Mouse (Mus musculus) urinary bladder, postnatal 4 days (tissue): ENCODE results near the gene Serinc5.

Experiments used
- DNase-seq, 2 experiments: peaks; one replicate each; pipeline ENCODE4 v3.0.0; 2021 to 2022; ENCODE audit warnings: low spot score in 2 of 2

Gene Serinc5

DNA sequence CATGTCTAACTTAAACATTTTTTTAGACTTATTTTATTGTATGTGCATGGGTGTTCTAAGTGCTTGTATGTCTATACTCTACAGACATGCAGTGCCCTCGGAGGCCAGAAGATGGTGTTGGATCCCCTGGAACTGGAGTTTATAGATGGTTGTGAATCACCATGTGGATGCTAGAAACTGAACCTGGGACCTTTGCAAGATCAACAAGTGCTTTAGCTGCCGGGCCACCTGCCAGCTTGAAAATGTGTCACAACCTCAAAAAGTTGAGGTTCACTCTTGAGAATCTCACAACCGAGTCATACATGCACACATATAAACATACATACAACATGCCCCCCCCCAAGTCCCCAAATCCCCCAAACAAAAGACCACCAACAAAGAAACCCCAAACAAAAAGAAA lies 129.0 kb downstream of the Serinc5 start:
- DNase-seq, result no peak

DNA sequence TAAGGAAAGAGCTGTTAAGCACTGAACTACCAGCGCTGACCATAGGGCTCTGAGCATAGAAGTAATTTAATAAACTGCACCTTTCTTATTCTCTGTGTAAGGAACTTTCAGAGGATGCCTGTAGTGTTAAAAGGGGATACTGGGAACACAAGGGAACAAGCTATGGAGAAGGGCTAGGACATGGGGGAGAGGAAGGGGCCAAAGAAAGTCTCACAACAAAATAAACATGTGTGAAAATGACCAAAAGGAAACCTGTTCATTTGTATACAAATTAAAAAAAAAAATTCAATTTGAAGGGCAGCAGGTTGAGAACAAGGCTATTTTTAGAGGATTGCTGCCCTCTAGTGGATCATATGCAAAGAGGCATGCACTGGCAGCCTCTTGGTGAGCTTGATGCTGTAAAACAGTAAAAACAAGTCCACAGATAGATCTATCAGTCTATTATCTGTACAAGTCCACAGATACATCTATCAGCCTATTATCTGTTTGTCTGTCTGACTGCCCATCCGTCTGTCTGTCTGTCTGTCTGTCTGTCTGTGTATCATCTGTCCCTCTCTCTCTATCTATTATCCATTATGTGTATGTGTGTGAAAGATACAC lies 129.9 kb downstream of the Serinc5 start:
- no peak for DNase-seq

DNA sequence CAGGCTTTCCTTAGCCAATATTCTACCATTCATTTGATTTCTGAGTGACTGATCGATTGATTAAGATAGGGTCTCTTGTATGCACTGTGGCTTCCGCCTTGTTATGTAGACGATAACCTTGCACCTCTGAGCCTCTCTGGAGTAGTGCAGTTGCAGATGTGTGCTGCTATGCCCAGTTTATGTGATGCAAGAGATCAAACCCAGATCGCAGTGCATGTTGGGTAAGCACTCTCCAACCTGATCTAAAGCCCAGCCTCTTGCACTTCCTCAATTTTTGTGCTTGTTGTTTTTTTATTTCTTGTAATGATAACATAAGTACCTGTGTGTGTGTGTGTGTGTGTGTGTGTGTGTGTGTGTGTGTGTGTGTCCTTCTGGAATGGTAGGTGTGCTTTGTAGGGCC lies 132.0 kb downstream of the Serinc5 start:
- DNase-seq, result no peak

DNA sequence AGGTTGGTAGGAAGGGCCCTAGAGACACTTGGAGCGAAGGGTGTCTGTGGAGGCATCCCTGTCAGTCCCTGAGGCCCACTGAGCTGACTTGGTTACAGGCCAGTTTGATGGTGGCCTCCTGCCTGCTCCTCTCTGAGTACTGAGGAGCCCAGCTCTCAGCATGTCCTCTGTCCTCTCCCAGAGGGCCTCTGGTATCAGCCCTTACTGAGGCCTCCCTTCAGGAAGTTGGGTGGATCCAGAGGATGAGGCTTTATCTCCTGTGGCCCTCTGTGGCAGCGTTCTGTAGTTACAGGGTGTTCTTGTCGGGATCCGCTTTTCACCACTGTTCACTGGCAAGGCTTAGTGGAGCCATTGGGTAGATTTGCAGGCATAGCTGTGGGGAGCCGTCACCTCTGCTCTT lies 132.4 kb downstream of the Serinc5 start:
- DNase-seq, result no peak

DNA sequence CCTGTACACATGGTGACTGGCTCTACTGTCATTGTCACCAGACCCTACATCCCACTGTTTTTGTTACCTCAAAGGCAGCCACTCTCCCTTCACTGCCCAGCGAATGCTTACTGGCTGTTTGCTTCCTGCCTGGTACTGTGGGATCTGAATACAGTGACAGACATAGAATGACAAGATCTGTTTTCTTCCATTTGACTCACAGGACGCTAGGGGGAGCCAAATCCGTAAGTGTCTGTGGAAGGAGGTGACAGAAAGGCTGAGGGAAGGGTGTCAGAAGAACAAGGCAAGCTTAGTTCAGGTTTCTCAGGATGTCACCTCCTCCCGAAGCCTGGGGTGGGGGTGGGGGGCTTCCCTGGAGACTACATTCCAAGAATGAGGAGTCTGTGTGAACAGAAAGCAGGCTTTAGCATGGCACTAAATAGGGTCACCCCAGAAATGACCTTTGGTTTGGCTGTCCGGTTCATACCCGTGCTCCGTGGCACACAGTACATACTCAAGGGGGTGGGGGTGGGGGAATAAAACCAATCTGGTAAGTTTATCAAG lies 140.2 kb downstream of the Serinc5 start:
- no peak for DNase-seq

DNA sequence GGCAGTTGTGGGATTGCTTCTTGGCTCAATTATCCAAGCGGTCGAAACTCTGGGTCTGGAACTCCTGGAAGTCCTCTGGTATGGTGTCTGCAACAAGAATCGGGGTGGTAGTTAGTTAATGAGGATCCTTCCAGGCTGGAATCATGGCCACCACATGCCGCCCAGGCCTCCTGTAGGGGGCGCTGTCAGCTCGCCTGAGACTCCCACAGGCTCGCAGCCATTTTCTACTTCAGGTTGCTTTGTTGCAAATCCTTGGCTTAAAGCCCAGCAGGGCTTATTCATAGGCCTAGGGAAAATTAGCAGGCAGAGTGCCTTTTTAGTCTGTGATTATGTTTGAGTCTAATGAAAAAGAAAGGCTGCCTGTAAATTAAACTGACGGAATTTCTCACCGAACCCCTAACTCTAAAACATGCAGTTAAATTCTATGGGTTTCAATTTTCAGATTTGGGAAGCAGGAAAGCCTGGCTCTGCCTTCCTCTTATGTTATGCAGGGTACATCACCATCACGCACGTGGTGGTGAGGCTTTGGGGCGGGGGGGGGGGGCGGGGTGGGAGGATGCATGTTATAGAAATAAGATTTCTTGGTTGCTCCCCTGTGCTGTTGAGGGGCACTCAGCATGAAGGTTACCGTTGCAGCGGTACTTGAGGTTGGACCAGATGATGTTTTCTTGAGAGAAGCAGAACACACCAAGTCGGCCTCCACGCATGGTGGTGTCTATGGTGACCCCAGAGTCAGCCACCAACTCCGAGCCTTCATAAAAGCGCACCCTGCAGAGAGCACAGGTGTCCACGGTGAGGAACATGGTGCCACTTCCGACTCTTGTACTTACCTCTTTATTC lies 141.1 kb downstream of the Serinc5 start:
- peak; percentile 84 to 92 for DNase-seq

DNA sequence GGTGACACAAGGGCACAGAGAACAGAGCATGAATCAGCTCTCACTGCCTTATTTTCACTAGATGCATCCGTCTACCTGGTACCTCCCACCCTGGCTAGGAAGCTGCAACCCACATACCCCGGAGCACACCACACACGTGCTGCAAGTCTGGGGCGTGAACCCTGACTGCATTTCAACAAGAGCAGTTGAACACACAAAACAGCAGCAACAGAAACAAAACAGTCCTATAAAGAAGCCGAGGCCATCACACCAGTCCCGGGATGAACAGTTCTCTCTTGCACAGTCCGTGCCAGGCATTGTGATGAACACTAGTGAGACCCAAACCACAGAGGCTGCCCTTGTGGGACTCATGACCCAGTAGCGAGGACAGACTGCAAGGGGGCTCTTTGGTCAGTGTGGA lies 142.8 kb downstream of the Serinc5 start:
- DNase-seq, result no peak

DNA sequence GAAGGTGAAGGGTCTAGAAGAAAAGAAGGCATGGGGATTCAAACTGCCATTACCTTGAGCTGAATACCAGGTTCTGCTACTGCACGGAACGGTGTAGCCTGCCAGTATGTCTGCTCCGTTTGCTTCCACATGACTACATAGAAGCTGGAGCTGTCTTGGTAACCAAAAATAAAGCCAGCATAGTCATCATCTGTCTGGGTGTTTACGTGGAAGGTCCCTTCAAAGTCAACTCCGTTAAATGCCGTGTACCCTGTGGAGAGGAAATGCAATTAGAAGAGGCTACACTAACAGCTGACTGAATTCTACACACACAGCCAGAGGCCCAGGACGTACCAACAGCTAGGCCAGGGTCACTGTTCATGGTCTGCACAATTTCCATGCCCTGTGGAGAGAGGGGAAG lies 144.1 kb downstream of the Serinc5 start:
- no peak for DNase-seq

DNA sequence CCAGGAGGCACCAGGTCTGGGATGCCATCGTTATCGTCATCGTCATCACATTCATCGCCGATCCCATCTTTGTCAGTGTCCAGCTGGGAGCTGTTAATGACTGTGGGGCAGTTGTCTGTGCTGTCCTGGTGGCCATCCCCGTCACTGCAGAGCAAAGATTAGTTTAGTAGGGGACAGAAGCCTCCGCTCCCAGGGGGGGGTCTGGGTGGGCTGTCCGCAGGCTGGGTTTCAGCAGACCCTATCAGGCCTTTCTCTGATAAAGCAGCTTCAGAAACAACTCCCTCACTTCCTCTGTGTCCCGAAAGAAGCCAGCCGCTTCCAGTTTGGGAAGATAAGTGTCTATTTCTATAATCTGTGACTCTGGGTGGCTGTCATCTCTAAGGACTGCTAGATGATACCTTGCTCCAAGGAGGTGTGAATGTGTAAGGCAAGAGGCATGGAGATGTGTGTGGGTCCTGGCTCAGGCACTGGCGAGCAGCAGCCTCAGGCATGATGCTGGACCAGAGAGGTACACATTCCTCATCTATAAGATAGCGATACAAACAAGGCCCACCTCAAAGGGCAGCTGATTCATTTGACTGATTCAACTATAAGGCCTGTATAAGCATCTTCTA lies 147.2 kb downstream of the Serinc5 start:
- DNase-seq, result no peak

DNA sequence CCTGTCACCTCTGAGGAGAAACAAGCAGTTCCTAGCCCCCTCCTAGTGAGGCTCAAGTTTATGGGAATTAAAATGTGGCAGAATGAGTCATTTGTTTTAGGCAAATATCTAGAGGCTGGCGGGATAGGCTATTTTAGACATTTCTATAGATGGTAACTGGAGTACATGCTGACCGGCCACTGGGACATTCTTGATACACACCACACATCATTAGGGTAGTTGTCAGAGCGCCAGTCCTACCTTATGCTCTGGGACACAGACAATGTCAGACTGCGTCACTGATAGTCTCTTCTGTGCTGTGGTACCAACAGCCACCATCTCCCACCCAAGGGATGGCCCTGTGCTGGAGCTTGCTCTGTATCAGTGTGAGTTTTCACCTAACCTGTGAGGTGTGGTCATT lies 148.2 kb downstream of the Serinc5 start:
- no peak for DNase-seq

DNA sequence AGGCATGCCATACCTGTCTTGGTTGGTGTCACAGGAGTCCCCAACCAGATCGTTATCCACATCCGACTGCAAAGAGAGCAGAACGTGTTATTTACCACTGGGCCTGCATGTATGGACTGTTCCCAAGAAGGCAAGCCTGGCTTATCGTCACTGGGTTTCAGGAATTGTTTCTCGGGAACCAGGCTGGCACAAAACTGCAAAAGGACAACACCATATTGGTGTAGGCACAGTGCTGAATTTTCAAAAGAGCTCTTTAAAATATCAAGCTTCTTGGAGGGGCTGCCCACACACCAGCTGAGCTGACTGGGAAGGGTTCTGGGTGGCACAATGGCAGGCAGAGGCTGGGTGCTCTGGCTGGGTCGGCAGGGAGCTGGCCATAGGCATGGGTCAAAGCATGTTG lies 149.6 kb downstream of the Serinc5 start:
- no peak for DNase-seq
